Mouse (Mus musculus) kidney, postnatal 10 days (tissue): ENCODE data around the gene Becn1.

Experiments used
- DNase-seq: peaks from one replicate; pipeline ENCODE4 v3.0.0; 2021; ENCODE audit warnings: mixed read lengths

Becn1 gene

DNA sequence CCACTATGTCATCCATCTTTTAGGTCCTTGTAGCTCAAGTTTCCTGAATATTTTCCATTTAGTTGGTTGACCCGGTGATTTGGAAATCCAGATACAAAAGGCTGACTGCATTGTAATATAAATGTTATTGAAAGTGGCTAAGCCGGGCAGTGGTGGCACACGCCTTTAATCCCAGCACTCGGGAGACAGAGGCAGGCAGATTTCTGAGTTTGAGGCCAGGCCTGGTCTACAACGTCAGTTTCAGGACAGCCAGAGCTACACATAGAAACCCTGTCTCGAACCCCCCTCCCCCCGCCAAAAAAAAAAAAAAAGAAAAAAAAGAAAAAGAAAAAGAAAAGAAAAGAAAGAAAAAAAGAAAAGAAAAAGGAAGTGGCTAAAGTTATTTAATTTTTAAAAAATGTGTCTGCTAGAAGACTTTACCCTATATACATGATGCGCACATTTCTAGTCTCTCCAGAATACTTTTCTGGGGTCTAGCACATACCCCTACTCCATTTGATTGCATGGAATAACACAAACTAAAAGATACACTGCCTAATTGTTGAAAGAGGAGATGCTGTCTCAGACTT is 13.1 kb upstream of the Becn1 start:
- DNase-seq = no peak

DNA sequence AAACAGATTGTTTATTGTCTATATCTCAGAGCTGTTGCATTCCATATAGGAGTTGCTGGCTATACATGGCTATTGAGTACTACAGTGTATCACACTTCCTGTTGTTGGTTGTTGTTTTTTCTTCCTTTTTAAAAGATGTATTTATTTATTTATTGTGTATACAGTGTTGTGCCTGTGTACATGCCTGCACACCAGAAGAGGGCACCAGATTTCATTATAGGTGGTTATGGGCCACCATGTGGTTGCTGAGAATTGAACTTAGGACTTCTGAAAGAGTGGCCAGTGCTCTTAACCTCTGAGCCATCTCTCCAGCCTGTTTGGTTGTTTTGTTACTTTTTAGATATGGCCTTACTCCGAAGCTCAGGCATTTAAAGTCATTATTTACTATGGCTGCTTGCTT is 12.5 kb upstream of the Becn1 start:
- no peak for DNase-seq

DNA sequence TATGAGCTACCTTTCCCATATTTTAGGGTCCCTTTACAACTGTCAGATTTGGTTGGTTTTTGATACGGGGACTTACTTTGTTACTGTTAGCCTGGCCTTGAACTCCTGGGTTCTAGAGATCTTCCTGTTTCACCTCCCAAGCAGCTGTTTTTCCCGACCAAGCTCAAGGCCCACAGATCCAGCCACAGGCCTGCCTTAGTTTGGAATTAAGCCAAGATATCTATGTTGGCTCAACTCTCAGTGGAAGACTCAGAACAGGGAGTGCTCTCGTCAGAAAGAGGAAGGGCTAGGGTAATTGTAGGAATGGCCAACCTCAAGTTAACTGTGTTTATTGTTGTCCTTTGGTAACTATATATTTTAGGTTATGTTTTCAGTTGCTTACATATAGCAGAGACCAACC is 10.1 kb upstream of the Becn1 start:
- no peak for DNase-seq

DNA sequence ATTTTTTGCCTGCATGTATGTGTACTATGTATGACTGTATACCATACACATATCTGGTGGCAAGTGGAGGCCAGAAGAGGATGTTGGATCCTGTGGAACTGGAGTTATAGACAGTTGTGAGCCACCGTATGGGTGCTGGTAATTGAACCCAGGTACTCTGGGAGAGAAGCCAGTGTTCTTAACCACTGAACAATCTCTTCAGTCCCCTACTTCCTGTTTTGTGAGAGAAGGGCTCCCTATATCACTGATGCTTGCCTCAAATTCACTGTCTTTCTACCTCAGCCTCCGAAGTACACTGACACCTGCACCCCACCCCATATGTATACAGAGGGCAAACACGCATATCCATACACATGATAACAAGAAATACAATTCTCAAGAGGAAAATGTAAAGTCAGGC is 9.0 kb upstream of the Becn1 start:
- DNase-seq = no peak

DNA sequence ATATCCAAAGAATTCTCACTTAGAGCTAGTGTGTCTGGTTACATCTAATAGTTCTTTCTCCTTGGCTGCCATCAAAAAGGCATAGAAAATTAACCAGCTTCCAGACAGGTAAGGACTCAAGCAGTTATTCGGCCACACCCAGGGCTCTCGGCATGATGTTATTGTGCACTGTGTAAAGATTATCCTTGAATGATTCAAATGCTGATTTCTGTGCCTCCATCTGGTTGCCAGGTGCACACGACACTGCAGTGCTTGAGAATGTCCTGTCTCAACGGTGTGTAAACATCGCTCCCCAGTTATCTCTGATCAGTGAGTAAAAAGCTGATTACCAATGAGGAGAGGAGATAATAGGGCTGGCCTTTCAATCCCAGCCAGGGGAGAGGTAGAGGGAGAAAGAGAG is 5.7 kb upstream of the Becn1 start:
- no peak for DNase-seq

DNA sequence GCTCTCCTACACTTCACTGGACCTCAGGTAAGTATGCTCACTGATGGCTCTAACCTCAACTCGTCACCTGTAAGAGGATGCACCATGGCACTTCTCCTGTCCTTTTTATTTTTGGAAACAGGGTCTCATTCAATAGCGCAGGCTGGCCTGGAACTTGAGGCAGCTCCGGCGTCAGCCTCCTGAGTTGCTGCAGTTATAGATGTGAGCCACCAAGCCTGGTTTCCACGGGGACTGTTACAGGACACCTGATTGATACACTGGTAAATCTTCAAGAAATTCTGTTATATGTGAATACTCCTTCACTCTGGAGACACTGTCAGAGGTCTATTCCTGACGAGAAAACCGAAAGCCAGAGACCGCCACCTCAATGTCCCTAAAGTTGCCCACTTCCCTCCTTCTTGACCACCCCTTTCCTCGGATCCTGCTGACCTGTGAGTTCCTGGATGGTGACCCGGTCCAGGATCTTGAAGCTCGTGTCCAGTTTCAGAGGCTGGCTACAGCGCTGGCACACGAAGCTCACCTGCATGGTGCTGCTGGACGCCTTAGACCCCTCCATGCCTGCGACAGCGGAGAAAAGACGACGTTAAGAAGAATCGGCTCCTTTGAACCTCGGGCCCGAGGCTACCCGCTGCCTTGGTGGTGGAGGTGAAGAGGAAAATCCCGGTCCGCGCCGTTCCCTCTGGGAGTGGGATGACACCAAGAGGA is 635 bp downstream of the Becn1 start:
- DNase-seq = no peak

DNA sequence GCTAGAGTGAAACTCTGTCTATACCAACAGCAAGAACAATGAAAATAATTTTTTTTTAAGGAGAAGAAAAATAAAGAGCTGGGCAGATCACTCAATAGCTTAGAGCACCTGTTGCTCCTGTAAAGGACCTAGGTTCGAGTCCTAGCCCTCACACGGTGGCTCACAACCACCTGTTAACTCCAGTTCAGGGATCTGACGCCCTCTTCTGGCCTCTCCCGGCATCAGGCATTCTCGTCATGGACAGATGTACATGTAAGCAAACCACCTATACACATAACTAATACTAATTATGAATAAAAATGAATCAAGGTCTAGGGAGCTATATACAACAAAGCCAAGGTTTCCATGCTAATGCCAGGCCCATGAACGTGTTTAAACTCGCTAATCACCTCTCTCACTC is 1.2 kb downstream of the Becn1 start:
- DNase-seq = no peak

DNA sequence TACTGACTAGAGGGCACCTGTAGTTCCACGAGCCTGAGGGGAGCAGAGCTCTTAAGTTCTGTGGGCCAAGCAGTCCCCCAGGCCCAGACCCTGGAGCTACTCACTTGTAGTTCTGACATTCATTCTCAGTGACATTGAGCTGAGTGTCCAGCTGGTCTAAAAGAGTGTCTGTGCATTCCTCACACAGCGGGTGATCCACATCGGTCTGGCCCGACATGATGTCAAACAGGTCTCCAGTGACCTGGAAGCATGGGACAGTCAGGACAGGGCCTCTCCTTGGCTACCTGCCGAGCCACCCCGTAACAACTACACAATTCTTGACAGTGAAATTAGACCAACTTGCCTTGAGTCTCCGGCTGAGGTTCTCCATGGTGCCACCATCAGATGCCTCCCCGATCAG is 6.9 kb downstream of the Becn1 start:
- DNase-seq = no peak

DNA sequence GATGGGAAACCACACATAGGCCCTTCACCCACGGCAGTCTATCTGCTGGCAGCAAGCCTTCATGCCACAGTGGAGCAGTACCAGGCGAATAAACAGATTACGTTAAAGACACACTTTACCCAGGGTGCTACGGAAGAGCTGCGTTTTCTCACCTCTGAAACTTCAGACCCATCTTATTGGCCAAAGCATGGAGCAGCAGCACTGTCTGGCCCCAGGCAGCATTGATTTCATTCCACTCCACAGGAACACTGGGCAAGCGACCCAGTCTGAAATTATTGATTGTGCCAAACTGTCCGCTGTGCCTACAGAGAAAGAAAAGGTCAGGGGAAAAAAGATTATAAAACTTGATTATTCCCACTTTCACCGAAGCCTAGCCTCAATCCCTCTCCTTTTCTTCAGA is 10.9 kb downstream of the Becn1 start:
- DNase-seq = no peak

DNA sequence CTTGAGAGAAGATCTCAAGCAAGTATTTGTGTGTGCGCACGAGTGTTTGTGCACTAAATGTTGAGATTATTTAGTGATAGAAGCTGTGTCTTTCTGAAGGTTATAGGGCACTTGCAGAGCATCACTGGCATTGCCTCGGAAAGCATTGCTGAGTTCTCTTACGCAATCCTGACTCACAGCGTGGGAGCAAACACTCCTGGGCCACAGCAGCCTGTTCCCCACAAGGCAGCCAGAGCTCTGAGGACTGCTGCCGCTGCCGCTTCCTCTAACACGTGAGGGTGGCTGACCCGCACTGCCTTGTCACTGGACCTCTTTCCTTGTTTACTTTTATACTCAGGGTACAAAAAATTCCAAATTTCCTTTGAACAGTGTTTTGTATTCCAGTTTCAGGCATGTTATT is 14.8 kb downstream of the Becn1 start:
- DNase-seq = no peak

DNA sequence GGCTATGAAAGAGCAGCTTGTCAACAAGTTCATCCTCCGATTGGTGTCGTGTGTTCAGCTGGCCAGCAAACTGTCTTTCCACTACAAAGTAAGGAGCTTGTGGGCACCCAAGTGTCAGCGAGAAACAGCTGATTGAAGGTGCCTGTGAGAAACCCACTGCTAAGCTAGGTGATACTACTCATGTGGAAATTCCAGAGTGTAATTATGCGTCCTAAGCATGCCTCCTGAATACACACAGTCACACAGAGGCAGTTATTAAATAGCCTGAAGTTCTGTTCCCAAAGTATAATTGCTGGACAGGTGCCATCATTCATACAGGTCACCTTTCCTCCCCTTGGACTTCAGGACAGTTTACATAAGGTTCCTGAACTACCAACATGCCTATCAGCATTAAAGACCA is 18.3 kb downstream of the Becn1 start:
- no peak for DNase-seq

DNA sequence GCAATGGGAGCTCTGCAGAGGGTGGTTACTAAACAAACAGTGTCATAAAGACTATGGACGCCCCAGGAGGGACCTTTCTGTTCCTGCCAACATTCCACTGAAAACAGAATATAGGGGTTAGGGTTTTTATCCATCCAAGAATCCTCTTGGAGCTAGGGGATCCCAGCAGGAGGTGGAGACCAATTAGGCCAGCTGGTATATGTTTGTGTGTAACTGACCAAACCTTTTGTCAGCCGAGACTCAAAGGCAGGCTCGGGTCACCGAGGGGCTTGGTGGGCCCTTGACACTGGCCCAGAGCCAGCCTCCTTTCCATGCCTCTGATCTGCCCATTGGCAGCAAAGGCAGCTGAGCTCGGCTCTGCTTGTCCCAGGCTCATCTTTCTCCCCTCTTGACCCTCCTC is 19.2 kb downstream of the Becn1 start:
- DNase-seq = no peak

DNA sequence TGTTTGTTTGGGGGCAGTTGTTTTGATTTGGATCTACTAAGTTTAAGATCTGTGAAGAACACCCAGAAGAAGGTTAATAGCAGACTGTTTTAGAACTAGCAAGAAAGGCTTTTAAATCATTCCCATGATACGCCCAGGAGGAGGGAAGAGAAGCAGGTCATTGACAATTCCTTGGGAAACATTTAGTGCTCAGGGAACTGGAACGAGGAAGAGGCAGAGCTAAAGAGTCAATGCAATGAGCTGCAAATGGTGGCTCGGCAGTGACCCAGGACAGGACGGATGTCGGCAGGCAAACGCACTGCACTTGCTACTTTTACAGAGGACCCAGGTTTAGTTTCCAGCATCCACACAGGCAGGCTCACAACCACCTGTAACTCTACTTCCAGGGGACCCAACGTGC is 21.2 kb downstream of the Becn1 start:
- DNase-seq = no peak

DNA sequence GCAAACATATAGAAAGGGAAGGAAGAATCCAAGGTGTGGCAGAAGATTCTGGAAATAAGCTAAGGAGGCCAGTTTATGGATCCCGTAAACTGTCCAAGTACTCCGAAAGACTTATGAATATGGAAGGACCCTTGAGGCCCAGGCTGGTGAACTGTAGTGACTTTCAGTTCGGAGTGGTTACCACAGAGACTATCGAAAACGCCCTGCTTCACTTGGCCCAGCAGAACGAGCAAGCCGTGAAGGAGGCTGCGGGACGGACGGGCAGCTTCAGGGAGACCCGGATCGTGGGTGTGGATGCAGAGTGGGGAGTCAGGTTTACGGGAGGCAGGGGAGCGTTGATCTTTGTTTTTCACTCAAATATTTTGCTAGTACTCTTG is 22.9 kb downstream of the Becn1 start:
- DNase-seq = no peak

DNA sequence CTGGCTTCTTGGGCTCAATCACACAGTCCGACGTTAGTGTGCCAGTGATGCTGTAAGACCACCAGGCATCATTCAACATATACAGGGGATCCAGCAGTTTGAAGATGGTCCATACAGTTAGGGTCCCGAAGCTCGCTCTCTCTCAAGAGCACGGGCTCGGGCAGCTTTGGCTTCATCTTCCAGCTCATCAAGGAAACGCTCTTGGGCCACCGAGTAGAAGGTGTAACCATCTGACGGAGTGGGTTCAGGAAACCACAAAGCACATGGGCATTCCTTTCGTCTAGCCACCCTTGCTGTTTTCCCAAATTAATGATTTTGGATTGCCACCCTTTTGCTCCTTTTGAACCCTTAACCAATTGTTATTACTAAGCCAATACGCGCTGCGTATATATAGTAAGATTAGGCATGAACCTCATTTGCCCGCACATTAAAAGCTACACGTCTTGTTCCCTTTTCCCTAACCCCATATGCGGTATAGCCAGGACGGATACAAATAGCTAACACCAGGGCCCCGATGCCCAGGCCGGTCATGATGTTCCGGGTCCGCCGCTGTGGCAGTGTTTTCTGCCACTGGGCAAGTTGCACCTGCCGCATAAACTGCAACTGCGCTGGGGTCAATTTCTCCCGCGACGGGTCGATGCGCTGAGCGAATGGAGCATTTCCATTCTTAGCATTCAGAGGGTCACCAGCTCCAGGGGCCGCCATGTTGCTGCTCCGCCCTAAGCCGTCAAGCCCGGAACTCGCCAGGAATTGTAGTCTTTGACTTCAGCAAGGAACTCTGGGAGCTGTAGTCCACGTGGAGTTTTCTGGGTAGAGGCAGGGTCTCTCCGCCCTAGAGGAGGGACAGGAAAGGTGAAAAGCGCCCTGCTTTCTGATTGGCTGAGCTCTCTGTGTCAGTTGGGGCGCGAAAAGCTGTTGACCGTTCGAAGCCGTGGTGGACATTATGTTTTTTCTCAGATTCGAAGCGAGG is 23.6 kb downstream of the Becn1 start, which contains the start of the genes Cntd1 and Coa3:
Gene Cntd1 (plus strand): TSS at position 790 of the 970 bp plus-strand sequence.
Gene Coa3 (minus strand): TSS at position 892 of the 970 bp plus-strand sequence.
- peak; percentile 91 for DNase-seq

DNA sequence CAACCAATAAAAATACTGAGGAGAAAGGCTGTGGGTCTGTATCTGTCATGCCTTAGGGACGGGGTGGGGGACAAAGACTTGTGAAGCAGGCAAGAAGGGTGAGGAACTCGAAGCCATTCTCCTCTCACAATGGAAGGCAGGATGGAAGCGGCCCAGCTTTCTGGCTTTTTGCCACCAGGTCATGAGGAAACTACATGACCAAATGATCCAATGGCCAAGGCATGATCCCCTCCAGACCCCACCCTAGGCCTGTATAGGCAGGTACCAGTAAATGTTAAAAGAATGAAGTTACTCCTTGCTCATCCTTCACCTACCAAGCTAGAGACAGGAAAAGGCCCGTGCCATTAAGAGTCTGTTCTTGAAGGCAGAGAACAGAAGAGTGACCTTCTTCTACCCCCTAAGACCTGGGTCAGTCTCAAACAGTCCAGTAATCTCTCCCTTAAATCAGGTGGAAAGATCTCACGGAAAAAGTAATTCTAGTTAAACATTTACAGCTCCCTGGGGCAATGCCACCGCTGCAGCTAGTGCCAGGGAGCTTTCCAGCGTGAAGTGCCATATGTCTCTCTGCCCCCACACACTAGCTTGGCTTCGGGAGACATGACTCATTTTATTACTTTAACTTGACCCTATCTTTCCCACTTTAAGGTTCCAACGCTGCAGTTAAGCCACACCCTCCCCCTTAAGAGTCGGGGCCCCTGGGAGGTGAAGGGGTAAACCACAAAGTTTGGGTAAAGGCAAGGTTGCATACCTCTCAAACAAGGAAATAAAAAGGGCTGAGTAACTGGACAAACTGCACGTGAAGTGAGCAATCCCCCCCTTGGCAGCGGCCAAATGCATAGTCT is 24.5 kb downstream of the Becn1 start:
- DNase-seq = peak; percentile 71

DNA sequence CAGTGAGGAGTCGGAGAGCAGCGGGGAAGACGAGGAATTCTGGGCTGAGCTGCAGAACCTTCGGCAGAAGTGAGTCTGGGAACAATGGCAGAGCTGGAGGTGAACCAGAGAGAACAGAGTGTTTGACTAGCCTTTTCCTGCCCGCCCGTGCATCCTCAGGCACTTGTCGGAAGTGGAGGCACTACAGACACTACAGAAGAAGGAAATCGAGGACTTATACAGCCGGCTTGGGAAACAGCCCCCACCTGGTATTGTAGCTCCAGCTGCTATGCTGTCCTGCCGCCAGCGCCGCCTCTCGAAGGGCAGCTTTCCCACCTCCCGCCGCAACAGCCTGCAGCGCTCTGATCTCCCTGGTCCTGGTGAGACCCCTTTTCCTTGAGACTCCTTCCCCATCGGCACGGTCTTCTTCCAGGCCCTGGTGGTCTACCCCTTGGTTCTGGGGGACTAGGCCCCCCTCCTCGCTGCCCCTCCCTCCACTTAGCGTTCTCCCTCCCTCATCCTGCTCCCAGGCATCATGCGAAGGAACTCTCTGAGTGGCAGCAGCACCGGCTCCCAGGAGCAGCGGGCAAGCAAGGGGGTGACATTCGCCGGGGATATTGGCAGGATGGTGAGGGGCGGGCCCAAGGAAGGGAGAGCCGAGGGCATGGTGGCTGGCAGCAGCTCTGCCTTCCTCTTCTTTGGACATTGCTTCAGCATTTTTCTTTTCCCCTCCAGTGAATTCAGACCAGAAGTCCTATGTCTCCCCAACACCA is 25.6 kb downstream of the Becn1 start:
- peak; percentile 42 for DNase-seq

DNA sequence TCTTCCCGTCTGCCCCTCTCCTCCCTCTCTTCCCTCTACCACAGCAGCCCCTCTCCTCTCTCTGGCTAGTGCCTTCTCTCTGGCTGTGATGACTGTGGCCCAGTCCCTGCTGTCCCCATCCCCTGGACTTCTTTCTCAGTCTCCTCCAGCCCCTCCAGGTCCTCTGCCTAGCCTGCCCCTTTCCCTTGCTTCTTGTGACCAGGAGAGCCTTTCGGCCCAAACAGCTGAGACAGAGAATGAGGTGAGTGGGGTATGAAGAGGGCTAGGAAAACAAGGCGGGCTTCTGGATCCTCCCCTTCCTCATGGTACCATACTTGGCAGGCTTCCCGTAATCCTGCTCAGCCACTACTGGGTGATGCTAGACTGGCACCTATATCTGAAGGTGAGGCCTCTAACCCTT is 26.8 kb downstream of the Becn1 start:
- DNase-seq = no peak

DNA sequence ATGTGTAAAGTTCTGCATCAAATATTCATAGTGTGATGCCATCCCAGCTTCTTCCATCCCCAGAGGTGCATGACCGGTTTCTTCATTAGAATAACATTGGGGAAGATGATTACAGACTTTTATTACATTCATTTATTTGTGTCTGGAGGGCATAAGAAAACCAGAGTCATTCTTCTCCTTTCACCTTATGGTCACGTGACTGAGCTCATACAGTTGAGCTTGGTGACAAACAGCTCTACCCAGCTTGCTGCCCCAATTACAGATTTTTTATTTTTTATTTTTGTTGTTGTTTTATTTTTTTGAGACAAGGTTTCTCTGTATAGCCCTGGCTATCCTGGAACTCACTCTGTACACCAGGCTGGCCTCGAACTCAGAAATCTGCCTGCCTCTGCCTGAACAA is 29.6 kb downstream of the Becn1 start:
- DNase-seq = no peak

DNA sequence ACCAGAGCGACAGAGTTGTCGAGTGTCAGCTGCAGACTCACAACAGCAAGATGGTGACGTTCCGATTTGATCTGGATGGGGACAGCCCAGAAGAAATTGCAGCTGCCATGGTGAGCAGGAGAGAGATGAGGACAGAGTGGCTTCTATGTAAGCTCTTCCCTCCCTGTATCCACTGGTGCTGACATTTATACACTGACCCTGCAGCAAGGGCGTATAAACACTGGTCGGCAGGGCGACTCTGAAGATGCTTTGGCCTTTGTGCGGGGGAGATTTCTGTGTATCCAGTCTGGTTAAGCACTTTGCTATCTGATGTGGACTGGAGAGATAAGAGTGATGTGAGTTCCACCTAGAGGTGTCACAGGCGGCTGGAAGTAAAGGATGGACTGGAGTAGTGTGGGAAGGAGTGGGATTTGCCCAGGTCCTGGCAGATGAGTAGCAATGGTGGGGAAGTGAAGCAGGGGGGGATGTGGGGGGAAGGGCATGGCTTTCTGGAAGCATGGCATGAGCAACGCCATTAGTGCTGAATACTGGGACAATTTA is 32.4 kb downstream of the Becn1 start:
- DNase-seq = no peak

DNA sequence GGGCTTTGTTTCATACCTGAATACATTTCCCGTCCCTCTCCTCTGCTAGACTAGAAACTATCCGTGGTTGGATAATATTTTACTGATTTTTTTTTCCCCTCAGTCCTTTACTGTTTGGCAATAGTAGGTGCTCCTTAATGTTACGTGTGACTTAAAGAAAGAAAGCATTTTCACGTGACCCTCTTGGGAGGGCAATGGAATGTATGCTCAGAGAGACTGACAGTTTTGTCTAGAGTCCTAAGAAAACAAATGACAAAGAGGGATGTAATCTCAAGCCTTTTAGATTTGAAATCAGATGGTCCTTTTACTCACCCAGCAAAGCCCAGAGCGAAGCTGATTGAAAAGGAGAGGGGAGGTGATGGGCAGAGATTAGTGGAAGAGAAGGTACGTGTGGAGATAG is 36.2 kb downstream of the Becn1 start:
- DNase-seq = no peak

DNA sequence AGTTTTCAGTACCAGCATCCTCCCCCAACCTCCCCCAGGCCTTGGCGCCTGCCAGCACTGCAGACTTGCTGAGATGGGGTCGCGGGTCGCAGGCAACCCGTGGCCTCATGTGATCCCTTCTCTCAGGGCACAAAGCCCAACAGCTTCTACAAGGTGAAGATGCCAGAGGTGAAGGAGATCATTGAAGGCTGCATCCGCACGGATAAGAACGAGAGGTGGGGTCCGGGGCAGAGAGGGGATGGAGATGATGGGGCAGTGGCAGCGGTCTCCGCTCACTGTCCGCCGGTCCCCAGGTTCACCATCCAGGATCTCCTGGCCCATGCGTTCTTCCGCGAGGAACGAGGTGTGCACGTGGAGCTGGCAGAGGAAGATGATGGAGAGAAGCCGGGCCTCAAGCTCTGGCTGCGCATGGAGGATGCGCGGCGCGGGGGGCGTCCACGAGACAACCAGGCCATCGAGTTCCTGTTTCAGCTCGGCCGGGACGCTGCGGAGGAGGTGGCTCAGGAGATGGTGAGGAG is 37.1 kb downstream of the Becn1 start:
- DNase-seq = no peak
